Mouse (Mus musculus): ENCODE measurements at regions not wholly inside any gene's neighbourhood (a gene's known extent, or its start where the extent isn't known, plus 50 kb on each side); places are given as distances from the start of the nearest gene placed in this dataset.

DNA sequence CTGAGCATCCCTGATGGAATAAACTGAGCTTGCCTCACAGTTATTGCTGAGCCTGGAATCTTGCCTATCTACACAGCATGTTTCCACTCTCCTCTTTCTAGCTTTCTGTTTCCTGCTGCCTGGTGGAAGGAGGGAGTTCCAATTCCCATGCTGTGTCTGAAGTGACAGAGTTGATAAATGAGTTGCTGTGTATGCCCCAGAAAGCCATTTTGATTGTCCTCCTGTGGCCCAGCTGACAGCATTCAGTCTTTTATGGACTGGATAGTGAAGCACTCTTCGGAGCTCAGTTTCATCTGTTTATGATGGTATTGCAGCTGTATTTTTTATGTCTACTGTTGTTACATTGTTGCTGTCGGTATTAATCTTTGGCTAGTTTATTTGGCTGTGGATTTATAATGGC is 398.0 kb upstream of the Fat3 start:
- H3K9me3 ChIP-seq (ENCODE audit: control insufficient read depth, insufficient read depth, low read depth, low read length), result no peaks in the 10 kb centered on the region
- H3K27ac ChIP-seq (ENCODE audit: insufficient read depth, low read depth, low read length, poor library complexity, severe bottlenecking), result no peak overlapping the region
- DNase-seq (ENCODE audit: low read depth, low spot score), result no peak
- no peak overlapping the region for H3K9ac ChIP-seq (ENCODE audit: insufficient read depth, low read depth, low read length, poor library complexity, severe bottlenecking)
- in situ Hi-C loops (cut with MboI; ENCODE audit: low sequenced_read_pairs in 2 of 2, unreplicated experiment in 2 of 2), result no loop called here
- no peaks in the 10 kb centered on the region for H3K4me1 ChIP-seq (ENCODE audit: control insufficient read depth in 2 of 2, insufficient read depth in 2 of 2, low read length in 2 of 2, poor library complexity in 1 of 2)
- no peak overlapping the region for H3K4me3 ChIP-seq (ENCODE audit: insufficient read depth in 1 of 2, low read depth in 1 of 2, low read length in 2 of 2, poor library complexity in 1 of 2, severe bottlenecking in 1 of 2)
- TF ChIP-seq ZC3H11A (IDR thresholded peaks at IDR 0.05; ENCODE audit: borderline replicate concordance, low read depth, low read length) (no peak), MAFK (IDR thresholded peaks at IDR 0.05; ENCODE audit: insufficient read depth, low read depth, low read length) (no peak)
- no peaks in the 10 kb centered on the region for H3K36me3 ChIP-seq (ENCODE audit: control insufficient read depth, insufficient read depth, low read length, poor library complexity, severe bottlenecking)

DNA sequence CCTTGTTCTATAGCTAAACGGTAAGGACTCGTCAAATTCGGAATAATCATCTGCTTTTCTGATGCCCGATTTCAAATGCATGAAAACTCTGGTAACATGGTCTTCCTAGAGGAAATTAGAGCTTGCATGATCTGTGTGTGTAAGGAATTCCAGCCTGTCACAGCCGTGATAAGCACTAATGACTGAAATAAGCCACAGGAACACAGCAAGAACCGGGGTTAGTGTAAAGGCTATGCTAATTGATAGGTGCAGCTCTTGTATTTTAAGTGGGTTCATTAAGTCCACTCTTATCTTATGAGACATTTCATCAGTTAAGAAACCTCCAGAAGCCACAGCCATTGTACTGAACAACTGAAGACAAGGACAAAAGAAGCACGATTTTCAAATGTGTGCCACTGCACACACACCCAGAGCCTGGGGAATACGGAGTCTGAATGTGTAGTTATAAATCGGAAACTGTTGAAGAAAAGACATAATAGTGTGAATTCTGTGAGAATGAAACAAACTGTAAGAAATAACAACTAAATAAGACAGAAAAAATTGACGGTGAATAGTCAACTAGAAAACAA is 351.5 kb upstream of the Fat3 start:
- Histone ChIP-seq H3K4me1 (ENCODE audit: control insufficient read depth in 2 of 2, insufficient read depth in 2 of 2, low read length in 2 of 2, poor library complexity in 1 of 2) (no peaks in the 10 kb centered on the region), H3K4me3 (ENCODE audit: insufficient read depth in 1 of 2, low read depth in 1 of 2, low read length in 2 of 2, poor library complexity in 1 of 2, severe bottlenecking in 1 of 2) (no peak overlapping the region), H3K36me3 (ENCODE audit: control insufficient read depth, insufficient read depth, low read length, poor library complexity, severe bottlenecking) (no peaks in the 10 kb centered on the region), H3K9ac (ENCODE audit: insufficient read depth, low read depth, low read length, poor library complexity, severe bottlenecking) (no peak overlapping the region), H3K27ac (ENCODE audit: insufficient read depth, low read depth, low read length, poor library complexity, severe bottlenecking) (no peak overlapping the region), H3K9me3 (ENCODE audit: control insufficient read depth, insufficient read depth, low read depth, low read length) (no peaks in the 10 kb centered on the region)
- DNase-seq (ENCODE audit: low read depth, low spot score), result no peak
- in situ Hi-C loops (cut with MboI; ENCODE audit: low sequenced_read_pairs in 2 of 2, unreplicated experiment in 2 of 2), result no loop called here
- no peak for TF ChIP-seq MAFK (IDR thresholded peaks at IDR 0.05; ENCODE audit: insufficient read depth, low read depth, low read length)
- TF ChIP-seq HCFC1 (IDR thresholded peaks at IDR 0.05; ENCODE audit: borderline replicate concordance, insufficient read depth, low read length), result no peak
- no peak for TF ChIP-seq CHD2 (IDR thresholded peaks at IDR 0.05; ENCODE audit: low read depth, low read length)
- TF ChIP-seq ZC3H11A (IDR thresholded peaks at IDR 0.05; ENCODE audit: borderline replicate concordance, low read depth, low read length), result no peak
- no peak for TF ChIP-seq ZNF384 (IDR thresholded peaks at IDR 0.05; ENCODE audit: low read depth, low read length)

DNA sequence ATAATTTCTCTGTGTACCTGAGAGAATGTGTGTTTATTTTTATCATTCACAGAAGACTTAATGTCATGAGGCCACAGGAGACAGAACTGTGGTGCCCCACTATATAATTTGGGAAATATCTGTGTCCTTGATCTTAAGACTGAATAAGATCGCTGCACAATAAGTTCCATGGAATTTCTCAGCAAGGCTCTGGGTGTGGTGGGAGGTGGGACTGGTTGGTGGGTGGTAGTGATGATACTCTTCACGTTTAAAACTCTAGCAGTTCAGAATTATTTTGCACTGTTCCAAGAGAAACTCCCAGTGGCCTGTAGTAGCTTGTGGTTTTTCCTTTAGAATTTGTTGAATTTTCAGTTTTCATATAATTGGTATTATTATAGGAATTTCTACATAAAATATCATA is 307.4 kb upstream of the Fat3 start:
- Histone ChIP-seq H3K4me3 (ENCODE audit: insufficient read depth in 1 of 2, low read depth in 1 of 2, low read length in 2 of 2, poor library complexity in 1 of 2, severe bottlenecking in 1 of 2) (no peak overlapping the region), H3K9me3 (ENCODE audit: control insufficient read depth, insufficient read depth, low read depth, low read length) (no peaks in the 10 kb centered on the region), H3K27ac (ENCODE audit: insufficient read depth, low read depth, low read length, poor library complexity, severe bottlenecking) (no peak overlapping the region), H3K4me1 (ENCODE audit: control insufficient read depth in 2 of 2, insufficient read depth in 2 of 2, low read length in 2 of 2, poor library complexity in 1 of 2) (no peaks in the 10 kb centered on the region), H3K36me3 (ENCODE audit: control insufficient read depth, insufficient read depth, low read length, poor library complexity, severe bottlenecking) (no peaks in the 10 kb centered on the region), H3K9ac (ENCODE audit: insufficient read depth, low read depth, low read length, poor library complexity, severe bottlenecking) (no peak overlapping the region)
- TF ChIP-seq ZNF384 (IDR thresholded peaks at IDR 0.05; ENCODE audit: low read depth, low read length) (no peak), CHD2 (IDR thresholded peaks at IDR 0.05; ENCODE audit: low read depth, low read length) (no peak), MAFK (IDR thresholded peaks at IDR 0.05; ENCODE audit: insufficient read depth, low read depth, low read length) (no peak), HCFC1 (IDR thresholded peaks at IDR 0.05; ENCODE audit: borderline replicate concordance, insufficient read depth, low read length) (no peak), ZC3H11A (IDR thresholded peaks at IDR 0.05; ENCODE audit: borderline replicate concordance, low read depth, low read length) (no peak)
- DNase-seq (ENCODE audit: low read depth, low spot score), result no peak
- in situ Hi-C loops (cut with MboI; ENCODE audit: low sequenced_read_pairs in 2 of 2, unreplicated experiment in 2 of 2), result no loop called here

DNA sequence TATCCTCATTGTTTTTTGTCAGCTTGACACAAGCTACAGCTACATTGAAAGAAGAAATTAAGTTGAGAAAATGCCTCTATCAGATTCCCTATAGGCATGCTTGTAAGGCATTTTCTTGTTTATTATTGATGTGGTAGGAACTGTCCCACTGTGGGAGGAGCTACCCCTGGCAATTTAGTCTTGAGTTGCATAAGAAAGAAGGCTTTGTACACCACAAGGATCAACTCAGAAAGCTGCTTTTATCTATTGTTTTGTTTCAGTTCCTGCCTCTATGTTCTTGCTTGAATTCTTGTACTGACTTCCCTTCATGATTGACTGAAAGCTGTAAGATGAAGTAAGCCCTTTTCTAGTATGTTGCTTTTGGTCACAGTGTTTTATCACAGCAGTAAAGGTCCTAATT is 271.8 kb upstream of the Fat3 start:
- in situ Hi-C loops (cut with MboI; ENCODE audit: low sequenced_read_pairs in 2 of 2, unreplicated experiment in 2 of 2), result no loop called here

GRCm38 (mm10) chr9:16727653-16728052 is 226.6 kb upstream of the Fat3 start:
- in situ Hi-C loops (cut with MboI; ENCODE audit: low sequenced_read_pairs in 2 of 2, unreplicated experiment in 2 of 2), result no loop called here
- no peaks in the 10 kb centered on the region for H3K9me3 ChIP-seq (ENCODE audit: control insufficient read depth, insufficient read depth, low read depth, low read length)
- no peaks in the 10 kb centered on the region for H3K36me3 ChIP-seq (ENCODE audit: control insufficient read depth, insufficient read depth, low read length, poor library complexity, severe bottlenecking)
- TF ChIP-seq HCFC1 (IDR thresholded peaks at IDR 0.05; ENCODE audit: borderline replicate concordance, insufficient read depth, low read length), result no peak
- no peak for TF ChIP-seq ZNF384 (IDR thresholded peaks at IDR 0.05; ENCODE audit: low read depth, low read length)
- no peak for TF ChIP-seq ZC3H11A (IDR thresholded peaks at IDR 0.05; ENCODE audit: borderline replicate concordance, low read depth, low read length)
- TF ChIP-seq CHD2 (IDR thresholded peaks at IDR 0.05; ENCODE audit: low read depth, low read length), result no peak
- TF ChIP-seq MAFK (IDR thresholded peaks at IDR 0.05; ENCODE audit: insufficient read depth, low read depth, low read length), result no peak
- no peak overlapping the region for H3K9ac ChIP-seq (ENCODE audit: insufficient read depth, low read depth, low read length, poor library complexity, severe bottlenecking)
- no peak for DNase-seq (ENCODE audit: low read depth, low spot score)
- no peaks in the 10 kb centered on the region for H3K4me1 ChIP-seq (ENCODE audit: control insufficient read depth in 2 of 2, insufficient read depth in 2 of 2, low read length in 2 of 2, poor library complexity in 1 of 2)
- H3K27ac ChIP-seq (ENCODE audit: insufficient read depth, low read depth, low read length, poor library complexity, severe bottlenecking), result no peak overlapping the region
- H3K4me3 ChIP-seq (ENCODE audit: insufficient read depth in 1 of 2, low read depth in 1 of 2, low read length in 2 of 2, poor library complexity in 1 of 2, severe bottlenecking in 1 of 2), result no peak overlapping the region

More for the DNA sequence above, 271.8 kb upstream of the Fat3 start:
- DNase-seq (ENCODE audit: low read depth, low spot score), result peak; percentile 20
- H3K9me3 ChIP-seq (ENCODE audit: control insufficient read depth, insufficient read depth, low read depth, low read length), result no peaks in the 10 kb centered on the region
- no peaks in the 10 kb centered on the region for H3K36me3 ChIP-seq (ENCODE audit: control insufficient read depth, insufficient read depth, low read length, poor library complexity, severe bottlenecking)
- no peak for TF ChIP-seq ZNF384 (IDR thresholded peaks at IDR 0.05; ENCODE audit: low read depth, low read length)
- no peak for TF ChIP-seq ZC3H11A (IDR thresholded peaks at IDR 0.05; ENCODE audit: borderline replicate concordance, low read depth, low read length)
- no peaks in the 10 kb centered on the region for H3K4me1 ChIP-seq (ENCODE audit: control insufficient read depth in 2 of 2, insufficient read depth in 2 of 2, low read length in 2 of 2, poor library complexity in 1 of 2)
- no peak overlapping the region for H3K27ac ChIP-seq (ENCODE audit: insufficient read depth, low read depth, low read length, poor library complexity, severe bottlenecking)
- H3K4me3 ChIP-seq (ENCODE audit: insufficient read depth in 1 of 2, low read depth in 1 of 2, low read length in 2 of 2, poor library complexity in 1 of 2, severe bottlenecking in 1 of 2), result no peak overlapping the region
- no peak overlapping the region for H3K9ac ChIP-seq (ENCODE audit: insufficient read depth, low read depth, low read length, poor library complexity, severe bottlenecking)
